Mouse (Mus musculus): ENCODE measurements around the gene Gm13277. TPM values are rescaled to one million over a fixed set of nuclear protein-coding genes. Genes with fewer than 3 reads are reported as not detected.
"Not testable (repeated sequence)": the region's sequence is repeated elsewhere in the genome, so short reads cannot be mapped to it uniquely, and the experiment has no call there.

Gene Gm13277
- polyA plus RNA-seq, 2 experiments, result not detected

- TF ChIP-seq CTCF (IDR thresholded peaks at IDR 0.05; ENCODE audit: low read depth) (no peak), EP300 (IDR thresholded peaks at IDR 0.05; ENCODE audit: low read depth) (no peak)
- no peak overlapping the region for H3K4me3 ChIP-seq (ENCODE audit: insufficient read depth in 1 of 2, low read depth in 2 of 2, low read length in 2 of 2)
- no peak overlapping the region for H3K9ac ChIP-seq (replicated peaks)
- no peaks in the 10 kb centered on the region for H3K27me3 ChIP-seq (ENCODE audit: control insufficient read depth, insufficient read depth, low read length)
- H3K36me3 ChIP-seq (replicated peaks; ENCODE audit: control insufficient read depth, insufficient read depth, low read depth), result no peaks in the 10 kb centered on the region
- no peak overlapping the region for H3K27ac ChIP-seq
- no peaks in the 10 kb centered on the region for H3K4me1 ChIP-seq (replicated peaks; ENCODE audit: control insufficient read depth in 2 of 2, insufficient read depth in 2 of 2, low read length in 1 of 2)
- no peaks in the 10 kb centered on the region for H3K9me3 ChIP-seq (ENCODE audit: control insufficient read depth, low read length)
- WGBS (ENCODE audit: insufficient replicate concordance), result 52% methylated on average over 6 of the region's 6 CpGs
- no peak overlapping the region for H3K4me2 ChIP-seq (ENCODE audit: low read depth)
- ATAC-seq (ENCODE audit: insufficient read depth) (no peak), DNase-seq (ENCODE audit: low read depth in 3 of 3, low spot score in 3 of 3) (no peak)
Observed at GRCm38 (mm10) chr4:88749926-88750325, 38.5 kb upstream of the Gm13277 start.

GRCm38 (mm10) chr4:88754818-88755340, 33.6 kb upstream of the Gm13277 start, which contains the start of gene Gm13271:
Gene Gm13271 (plus strand): TSS chr4:88754868.
- not testable (repeated sequence) for H3K27ac ChIP-seq; H3K9ac ChIP-seq (replicated peaks); H3K36me3 ChIP-seq (replicated peaks; ENCODE audit: control insufficient read depth, insufficient read depth, low read depth); H3K4me2 ChIP-seq (ENCODE audit: low read depth); H3K27me3 ChIP-seq (ENCODE audit: control insufficient read depth, insufficient read depth, low read length); ATAC-seq (ENCODE audit: insufficient read depth); DNase-seq (ENCODE audit: low read depth in 3 of 3, low spot score in 3 of 3); H3K9me3 ChIP-seq (ENCODE audit: control insufficient read depth, low read length); H3K4me1 ChIP-seq (replicated peaks; ENCODE audit: control insufficient read depth in 2 of 2, insufficient read depth in 2 of 2, low read length in 1 of 2); H3K4me3 ChIP-seq (ENCODE audit: insufficient read depth in 1 of 2, low read depth in 2 of 2, low read length in 2 of 2)
- peak; percentile 19; the same call in 1 of the 2 replicates for TF ChIP-seq CTCF (IDR thresholded peaks at IDR 0.05; ENCODE audit: low read depth)
- 70% methylated on average over 15 of the region's 15 CpGs for WGBS (ENCODE audit: insufficient replicate concordance)

- H3K4me1 ChIP-seq (replicated peaks; ENCODE audit: control insufficient read depth in 2 of 2, insufficient read depth in 2 of 2, low read length in 1 of 2); ATAC-seq (ENCODE audit: insufficient read depth); DNase-seq (ENCODE audit: low read depth in 3 of 3, low spot score in 3 of 3); H3K9me3 ChIP-seq (ENCODE audit: control insufficient read depth, low read length); H3K36me3 ChIP-seq (replicated peaks; ENCODE audit: control insufficient read depth, insufficient read depth, low read depth); H3K27me3 ChIP-seq (ENCODE audit: control insufficient read depth, insufficient read depth, low read length): not testable (repeated sequence)
- peak overlapping the region; percentile 77 for H3K27ac ChIP-seq
- WGBS (ENCODE audit: insufficient replicate concordance), result 10% methylated on average over 28 of the region's 31 CpGs
- peak overlapping the region; percentile 78 for H3K9ac ChIP-seq (replicated peaks)
- peak overlapping the region; percentile 60 to 63 for H3K4me3 ChIP-seq (ENCODE audit: insufficient read depth in 1 of 2, low read depth in 2 of 2, low read length in 2 of 2)
- peak overlapping the region; percentile 78 for H3K4me2 ChIP-seq (ENCODE audit: low read depth)
Observed at GRCm38 (mm10) chr4:88756581-88757513, 31.6 kb upstream of the Gm13277 start.

GRCm38 (mm10) chr4:88757628-88758031, 30.8 kb upstream of the Gm13277 start:
- DNase-seq (ENCODE audit: low read depth in 3 of 3, low spot score in 3 of 3), result peak in 1 of 3 experiments; percentile 75
- not testable (repeated sequence) for H3K36me3 ChIP-seq (replicated peaks; ENCODE audit: control insufficient read depth, insufficient read depth, low read depth); H3K4me1 ChIP-seq (replicated peaks; ENCODE audit: control insufficient read depth in 2 of 2, insufficient read depth in 2 of 2, low read length in 1 of 2); H3K9me3 ChIP-seq (ENCODE audit: control insufficient read depth, low read length); H3K27me3 ChIP-seq (ENCODE audit: control insufficient read depth, insufficient read depth, low read length)
- H3K4me2 ChIP-seq (ENCODE audit: low read depth), result peak overlapping the region; percentile 78
- ATAC-seq (ENCODE audit: insufficient read depth), result peak; percentile 100
- H3K27ac ChIP-seq, result peak overlapping the region; percentile 77
- peak overlapping the region; percentile 60 to 63 for H3K4me3 ChIP-seq (ENCODE audit: insufficient read depth in 1 of 2, low read depth in 2 of 2, low read length in 2 of 2)
- H3K9ac ChIP-seq (replicated peaks), result peak overlapping the region; percentile 78; the same call in 1 of the 2 replicates
- peak; percentile 84 for TF ChIP-seq CTCF (IDR thresholded peaks at IDR 0.05; ENCODE audit: low read depth)
- 0% methylated on average over 13 of the region's 21 CpGs for WGBS (ENCODE audit: insufficient replicate concordance)

- DNase-seq (ENCODE audit: low read depth in 3 of 3, low spot score in 3 of 3); H3K9me3 ChIP-seq (ENCODE audit: control insufficient read depth, low read length); H3K4me1 ChIP-seq (replicated peaks; ENCODE audit: control insufficient read depth in 2 of 2, insufficient read depth in 2 of 2, low read length in 1 of 2); H3K36me3 ChIP-seq (replicated peaks; ENCODE audit: control insufficient read depth, insufficient read depth, low read depth); ATAC-seq (ENCODE audit: insufficient read depth); H3K27me3 ChIP-seq (ENCODE audit: control insufficient read depth, insufficient read depth, low read length); H3K4me2 ChIP-seq (ENCODE audit: low read depth); H3K9ac ChIP-seq (replicated peaks); H3K4me3 ChIP-seq (ENCODE audit: insufficient read depth in 1 of 2, low read depth in 2 of 2, low read length in 2 of 2); H3K27ac ChIP-seq: not testable (repeated sequence)
- 75% methylated on average over 9 of the region's 9 CpGs for WGBS (ENCODE audit: insufficient replicate concordance)
Observed at GRCm38 (mm10) chr4:88758751-88759150, 29.7 kb upstream of the Gm13277 start.

GRCm38 (mm10) chr4:88759610-88760268, 28.7 kb upstream of the Gm13277 start, which contains the start of gene Gm13283:
Gene Gm13283 (plus strand): TSS chr4:88760119.
- H3K4me3 ChIP-seq (ENCODE audit: insufficient read depth in 1 of 2, low read depth in 2 of 2, low read length in 2 of 2), result peak within 1 kb of the TSS; percentile 6 to 43; a peak in 3 of 4 replicates
- H3K27ac ChIP-seq; H3K9me3 ChIP-seq (ENCODE audit: control insufficient read depth, low read length); H3K4me1 ChIP-seq (replicated peaks; ENCODE audit: control insufficient read depth in 2 of 2, insufficient read depth in 2 of 2, low read length in 1 of 2); H3K36me3 ChIP-seq (replicated peaks; ENCODE audit: control insufficient read depth, insufficient read depth, low read depth); ATAC-seq (ENCODE audit: insufficient read depth); H3K27me3 ChIP-seq (ENCODE audit: control insufficient read depth, insufficient read depth, low read length); DNase-seq (ENCODE audit: low read depth in 3 of 3, low spot score in 3 of 3); H3K9ac ChIP-seq (replicated peaks): not testable (repeated sequence)
- 10% methylated on average over 7 of the region's 14 CpGs for WGBS (ENCODE audit: insufficient replicate concordance)
- H3K4me2 ChIP-seq (ENCODE audit: low read depth), result peak within 1 kb of the TSS; percentile 42

Data from liver, embryonic 14.5 days (tissue).